Mouse (Mus musculus): ENCODE measurements around the gene Cpt1c.

- no peak for TF ChIP-seq POLR2A (IDR thresholded peaks at IDR 0.05; ENCODE audit: insufficient read depth, low read depth, low read length)
- no peak for TF ChIP-seq CTCF (IDR thresholded peaks at IDR 0.05)
Measured at GRCm38 (mm10) chr7:44975117-44975419, 417 bp upstream of the Cpt1c start.

All from heart, adult 2 months (tissue).